Mouse (Mus musculus) liver, adult 2 months (tissue): ENCODE data around the gene Gm20708.

Experiments
- CTCF ChIP-seq: fragments of 200-500 bp; IDR thresholded peaks from 2 replicates; pipeline ENCODE4 v1.5.1; 2011; ENCODE audit warnings: low read depth, low read length, control low read depth
- POLR2A ChIP-seq: fragments of 200-500 bp; IDR thresholded peaks from 2 replicates; pipeline ENCODE4 v1.6.1; 2011; ENCODE audit warnings: low read length, control low read depth; ENCODE audit not compliant: insufficient read depth; ENCODE audit errors: extremely low read depth

DNA sequence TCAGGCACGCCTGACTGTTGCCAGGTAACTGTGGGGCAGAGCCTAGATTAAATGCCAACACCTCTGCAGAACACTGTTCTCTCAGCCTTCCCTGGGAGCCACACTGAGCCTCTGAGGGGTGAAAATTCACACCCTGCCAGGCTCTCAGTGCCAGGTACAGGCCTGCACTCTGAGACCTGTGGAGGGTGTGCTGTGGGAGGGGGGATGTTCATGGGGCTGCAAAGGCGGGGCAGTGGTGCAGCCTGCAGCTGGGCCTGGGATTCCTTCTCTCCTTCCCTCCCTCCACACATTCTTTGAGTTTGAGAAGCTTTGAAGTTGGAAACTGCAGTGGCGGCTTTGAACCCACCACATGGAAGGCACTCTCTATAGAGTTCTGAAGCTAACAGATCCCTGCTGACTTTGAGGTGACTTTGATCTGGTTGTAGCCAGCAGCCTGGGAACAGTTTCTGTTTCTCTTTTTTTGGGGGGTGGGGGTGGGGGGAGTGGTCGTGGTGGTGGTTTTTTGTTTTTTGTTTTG lies 15.4 kb upstream of the Gm20708 start:
- TF ChIP-seq POLR2A (no peak), CTCF (no peak)
